Mouse (Mus musculus) lung, adult 2 months (tissue): ENCODE results near the gene Usp44.

Experiments used
- CTCF ChIP-seq: fragments of 200-500 bp; IDR thresholded peaks from 2 replicates; pipeline ENCODE4 v1.5.1; 2011; ENCODE audit warnings: mild to moderate bottlenecking, low read length, control low read depth; ENCODE audit not compliant: insufficient read depth
- POLR2A ChIP-seq: fragments of 200-500 bp; IDR thresholded peaks from 2 replicates; pipeline ENCODE4 v1.6.1; 2011; ENCODE audit warnings: low read depth, mild to moderate bottlenecking, control low read depth, low read length, borderline replicate concordance; ENCODE audit errors: extremely low read depth

- TF ChIP-seq CTCF (no peak), POLR2A (no peak)
These were observed 597 bp downstream of the Usp44 start for GRCm38 (mm10) chr10:93831730-93832574.
